In the genomic region with DNA sequence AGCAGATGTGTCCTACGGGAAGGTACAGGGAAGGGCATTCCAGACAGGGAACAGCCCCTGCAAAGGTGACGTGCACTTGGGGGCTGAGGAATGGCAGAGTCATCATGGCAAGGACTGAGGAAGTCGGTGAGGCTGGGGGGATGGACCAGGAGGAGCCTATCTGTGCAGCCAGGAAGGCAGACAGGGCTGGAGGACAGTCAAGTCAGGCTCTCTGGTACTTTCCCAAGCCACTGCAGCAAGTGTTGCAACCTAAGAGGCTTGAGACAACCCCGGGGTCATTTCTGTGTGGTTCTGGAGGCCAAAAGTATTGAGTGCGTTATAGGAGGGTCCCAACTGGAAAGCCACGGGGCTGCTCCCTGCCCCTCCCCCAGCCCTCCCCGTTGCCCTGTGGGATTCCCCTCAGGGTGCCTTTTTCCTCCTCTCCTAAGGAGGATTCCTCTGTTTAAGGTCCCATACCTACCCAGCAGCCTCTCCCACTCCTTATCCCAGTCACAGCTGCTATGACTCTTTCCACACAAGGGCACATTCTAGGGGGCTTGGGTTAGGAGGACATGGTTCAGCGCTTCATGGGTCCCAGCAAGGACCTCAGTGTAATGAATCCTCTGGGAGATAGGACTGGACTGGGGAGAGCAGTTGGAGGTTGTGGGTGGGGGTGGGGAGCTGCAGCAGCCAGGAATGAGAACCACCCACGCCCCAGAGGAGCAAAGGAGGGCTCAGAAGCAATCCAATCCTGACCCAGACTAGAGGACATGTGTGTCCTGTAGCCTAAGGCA, we compare ENCODE assay signal across 28 mouse cellular contexts.
DNase-seq lines count a peak whose midpoint lies in the region; ATAC-seq lines count a peak whose summit lies in the region.
"Had no signal": no experiment of that assay in that cellular context is flagged by ENCODE, and none has a peak within 500 bp of the region (broad histone marks: within the 10 kb centered on the region; RNA-seq: fewer than 3 reads in every experiment).

No protein-coding gene starts in this region.

- no peak overlapping the region for H3K9ac ChIP-seq in forebrain, embryonic 11.5 days (ENCODE audit: low read length)
- H3K9ac ChIP-seq in kidney, embryonic 15.5 days: no peak overlapping the region
- no peak overlapping the region for H3K9ac ChIP-seq in midbrain, embryonic 15.5 days
- H3K9ac ChIP-seq: embryonic facial prominence, embryonic 13.5 days; forebrain, embryonic 12.5 days; forebrain, postnatal 0 days; hindbrain, embryonic 14.5 days; liver, embryonic 14.5 days; midbrain, embryonic 12.5 days had no signal

- no peak overlapping the region for H3K4me3 ChIP-seq in forebrain, embryonic 10.5 days
- H3K4me3 ChIP-seq in forebrain, embryonic 11.5 days (ENCODE audit: low read depth, low read length): no peak overlapping the region
- H3K4me3 ChIP-seq in kidney, embryonic 15.5 days (replicated peaks): no peak overlapping the region
- H3K4me3 ChIP-seq in midbrain, embryonic 10.5 days: no peak overlapping the region
- no peak overlapping the region for H3K4me3 ChIP-seq in midbrain, embryonic 15.5 days
- H3K4me3 ChIP-seq: embryonic facial prominence, embryonic 13.5 days; forebrain, embryonic 12.5 days; midbrain, embryonic 12.5 days had no signal

- 0 out of 2 replicates have a peak, but pooled peaks cover 8% of the 10 kb centered on the region for H3K27me3 ChIP-seq in forebrain, embryonic 10.5 days (ENCODE audit: poor library complexity, severe bottlenecking)
- H3K27me3 ChIP-seq in forebrain, embryonic 11.5 days (ENCODE audit: control insufficient read depth, insufficient read depth, low read length): no peaks in the 10 kb centered on the region
- H3K27me3 ChIP-seq in kidney, embryonic 15.5 days: 0 out of 2 replicates have a peak, but pooled peaks cover 2% of the 10 kb centered on the region
- H3K27me3 ChIP-seq in midbrain, embryonic 10.5 days (ENCODE audit: low read depth, poor library complexity, severe bottlenecking): peaks cover 7% of the 10 kb centered on the region; the same call in 1 of the 2 replicates
- no peaks in the 10 kb centered on the region for H3K27me3 ChIP-seq in midbrain, embryonic 15.5 days (replicated peaks)
- H3K27me3 ChIP-seq: embryonic facial prominence, embryonic 13.5 days; midbrain, embryonic 12.5 days; Patski had no signal

- peak overlapping the region; percentile 60; the same call in 1 of the 2 replicates for H3K27ac ChIP-seq in forebrain, embryonic 10.5 days
- no peak overlapping the region for H3K27ac ChIP-seq in forebrain, embryonic 11.5 days (ENCODE audit: low read depth, low read length)
- peak overlapping the region; percentile 76 for H3K27ac ChIP-seq in kidney, embryonic 15.5 days
- H3K27ac ChIP-seq in midbrain, embryonic 10.5 days (replicated peaks): peak overlapping the region; percentile 55; the same call in 1 of the 2 replicates
- H3K27ac ChIP-seq in midbrain, embryonic 15.5 days: no peak overlapping the region
- H3K27ac ChIP-seq: embryonic facial prominence, embryonic 13.5 days; forebrain, embryonic 12.5 days; hindbrain, embryonic 14.5 days; liver, embryonic 14.5 days; macrophage; midbrain, embryonic 12.5 days had no signal

- WGBS in forebrain, embryonic 10.5 days: 53% methylated on average over 9 of the region's 9 CpGs
- 51% methylated on average over 9 of the region's 9 CpGs for WGBS in forebrain, embryonic 11.5 days
- WGBS in kidney, embryonic 15.5 days: 34% methylated on average over 9 of the region's 9 CpGs
- 59% methylated on average over 9 of the region's 9 CpGs for WGBS in midbrain, embryonic 10.5 days
- 53% methylated on average over 9 of the region's 9 CpGs for WGBS in midbrain, embryonic 15.5 days

- DNase-seq in forebrain, embryonic 10.5 days (ENCODE audit: extremely low spot score, low spot score): no peak
- DNase-seq in forebrain, embryonic 11.5 days (ENCODE audit: low spot score): no peak
- no peak for DNase-seq in kidney, postnatal 14 days
- DNase-seq in midbrain, embryonic 10.5 days (ENCODE audit: low spot score): no peak
- DNase-seq in layer of hippocampus, postnatal 25 days (ENCODE audit: extremely low spot score in 1 of 2, low spot score in 1 of 2): no peak
- DNase-seq: adrenal gland, postnatal 14 days; cerebellum, adult 11-12 months; cerebellum, adult 9-11 months; embryo, embryonic 11 days; forebrain, postnatal 0 days; gastrocnemius, postnatal 10 days; heart, postnatal 36 days; liver; lung, adult 2 months; lung, postnatal 10 days; right cerebral cortex, postnatal 25 days; thymus, postnatal 14 days had no signal

- peaks cover 43% of the 10 kb centered on the region for H3K4me1 ChIP-seq in forebrain, embryonic 10.5 days
- H3K4me1 ChIP-seq in forebrain, embryonic 11.5 days (replicated peaks; ENCODE audit: control insufficient read depth, insufficient read depth, low read length): no peaks in the 10 kb centered on the region
- H3K4me1 ChIP-seq in kidney, embryonic 15.5 days: peaks cover 28% of the 10 kb centered on the region
- H3K4me1 ChIP-seq in midbrain, embryonic 10.5 days: peaks cover 32% of the 10 kb centered on the region
- H3K4me1 ChIP-seq in midbrain, embryonic 15.5 days: no peaks in the 10 kb centered on the region

- H3K36me3 ChIP-seq in forebrain, embryonic 10.5 days (replicated peaks): peaks cover 7% of the 10 kb centered on the region
- H3K36me3 ChIP-seq in forebrain, embryonic 11.5 days (ENCODE audit: control insufficient read depth, insufficient read depth, low read length): no peaks in the 10 kb centered on the region
- H3K36me3 ChIP-seq in kidney, embryonic 15.5 days: no peaks in the 10 kb centered on the region
- H3K36me3 ChIP-seq in midbrain, embryonic 10.5 days: no peaks in the 10 kb centered on the region
- H3K36me3 ChIP-seq in midbrain, embryonic 15.5 days (replicated peaks): no peaks in the 10 kb centered on the region
- H3K36me3 ChIP-seq: forebrain, embryonic 12.5 days; midbrain, embryonic 12.5 days had no signal

- ATAC-seq in forebrain, embryonic 11.5 days (replicated peaks; ENCODE audit: low FRiP score): no peak
- ATAC-seq in kidney, embryonic 15.5 days (replicated peaks; ENCODE audit: low FRiP score): peak; percentile 93
- no peak for ATAC-seq in midbrain, embryonic 15.5 days (replicated peaks)
- ATAC-seq: forebrain, postnatal 0 days; intestine, postnatal 0 days; Patski had no signal

- no peak overlapping the region for H3K4me2 ChIP-seq in forebrain, embryonic 11.5 days (ENCODE audit: low read depth, low read length, severe bottlenecking)
- no peak overlapping the region for H3K4me2 ChIP-seq in kidney, embryonic 15.5 days
- H3K4me2 ChIP-seq in midbrain, embryonic 15.5 days: no peak overlapping the region
- H3K4me2 ChIP-seq: embryonic facial prominence, embryonic 13.5 days; forebrain, embryonic 12.5 days; heart, embryonic 11.5 days; hindbrain, embryonic 14.5 days; midbrain, embryonic 12.5 days had no signal

- H3K9me3 ChIP-seq in forebrain, embryonic 10.5 days: no peaks in the 10 kb centered on the region
- H3K9me3 ChIP-seq in forebrain, embryonic 11.5 days (ENCODE audit: control insufficient read depth, low read length): no peaks in the 10 kb centered on the region
- no peaks in the 10 kb centered on the region for H3K9me3 ChIP-seq in kidney, embryonic 15.5 days (replicated peaks)
- H3K9me3 ChIP-seq in midbrain, embryonic 10.5 days (replicated peaks): no peaks in the 10 kb centered on the region
- H3K9me3 ChIP-seq in midbrain, embryonic 15.5 days: no peaks in the 10 kb centered on the region
- H3K9me3 ChIP-seq: embryonic facial prominence, embryonic 13.5 days; forebrain, embryonic 12.5 days; midbrain, embryonic 12.5 days had no signal

Comparison
In these comparisons a context has a peak if more than half of its experiments do, and no peak if none do; other contexts are left out.
1. H3K27ac ChIP-seq: peak in forebrain, embryonic 10.5 days (single experiment), kidney, embryonic 15.5 days (single experiment) and midbrain, embryonic 10.5 days (single experiment); none in forebrain, embryonic 11.5 days (single experiment) and midbrain, embryonic 15.5 days (single experiment).